Mouse (Mus musculus) intestine, embryonic 16.5 days (tissue): ENCODE data around the gene Car11. TPM values are rescaled to one million over a fixed set of nuclear protein-coding genes. Genes with fewer than 3 reads are reported as not detected.

ENCODE experiments used
- ATAC-seq: fragments of 200-750 bp; cut with Nextera tagmentation; 2 replicates; pipeline ENCODE4 v1.8.0; 2017; ENCODE audit warnings: moderate TSS enrichment, moderate library complexity
- H3K27ac ChIP-seq: fragments of 300-500 bp; sonication (generic); 2 replicates; pipeline ENCODE4 v1.5.1; 2014; ENCODE audit warnings: mild to moderate bottlenecking, low read length
- H3K27me3 ChIP-seq: fragments of 300-500 bp; sonication (generic); replicated peaks from 2 replicates; pipeline ENCODE4 v1.6.1; 2014; ENCODE audit warnings: low read length, control low read depth, mixed read lengths; ENCODE audit not compliant: control insufficient read depth, insufficient read depth
- H3K36me3 ChIP-seq: fragments of 300-500 bp; sonication (generic); 2 replicates; pipeline ENCODE4 v1.6.1; 2014; ENCODE audit warnings: low read length, control low read depth; ENCODE audit not compliant: control insufficient read depth, insufficient read depth
- H3K4me1 ChIP-seq: fragments of 300-500 bp; sonication (generic); 2 replicates; pipeline ENCODE4 v1.6.1; 2014; ENCODE audit warnings: low read length, control low read depth, mixed read lengths; ENCODE audit not compliant: control insufficient read depth, insufficient read depth
- H3K4me2 ChIP-seq: fragments of 300-500 bp; sonication (generic); 2 replicates; pipeline ENCODE4 v1.6.1; 2014; ENCODE audit warnings: low read depth, low read length, control low read depth
- H3K4me3 ChIP-seq: fragments of 300-500 bp; sonication (generic); 2 replicates; pipeline ENCODE4 v1.5.1; 2014; ENCODE audit warnings: mild to moderate bottlenecking, low read length
- H3K9ac ChIP-seq: fragments of 300-500 bp; sonication (generic); 2 replicates; pipeline ENCODE4 v1.6.1; 2014; ENCODE audit warnings: low read depth, low read length
- H3K9me3 ChIP-seq: fragments of 300-500 bp; sonication (generic); 2 replicates; pipeline ENCODE4 v1.6.1; 2016; ENCODE audit warnings: low read length, control low read depth; ENCODE audit not compliant: control insufficient read depth
- whole genome bisulfite sequencing: fragments of 180-500 bp; shearing (Covaris S2); extraction: QIAGEN DNeasy Blood & Tissue Kit; methylation state at CpG from one replicate; pipeline ENCODE4 v1.1.7; 2014; 5-methylcytosine and 5-hydroxymethylcytosine counted together
- polyA plus RNA-seq: library from polyadenylated mRNA; unstranded; fragments of >200 nt; fragmentation: Nextera tagmentation; extraction: Ambion mirVana; gene quantifications from 2 replicates; pipeline ENCODE4 v1.2.1, GENCODE M21; 2015

Gene Car11
- polyA plus RNA-seq, 1 experiment from 2014 or later, result 5.3 TPM

- Histone ChIP-seq H3K27ac (no peak overlapping the region), H3K36me3 (no peaks in the 10 kb centered on the region), H3K4me1 (peaks cover 35% of the 10 kb centered on the region), H3K4me3 (no peak overlapping the region; the same call in 1 of the 2 replicates), H3K4me2 (no peak overlapping the region), H3K9me3 (no peaks in the 10 kb centered on the region), H3K9ac (no peak overlapping the region), H3K27me3 (peaks cover 24% of the 10 kb centered on the region)
- no peak for ATAC-seq
- 88% methylated on average over 11 of the region's 11 CpGs for WGBS
Measured at GRCm38 (mm10) chr7:45701607-45702006, 2.0 kb downstream of the Car11 start.

GRCm38 (mm10) chr7:45702316-45702715, 2.7 kb downstream of the Car11 start:
- H3K9ac ChIP-seq, result no peak overlapping the region
- peaks cover 24% of the 10 kb centered on the region for H3K27me3 ChIP-seq
- no peaks in the 10 kb centered on the region for H3K36me3 ChIP-seq
- H3K4me1 ChIP-seq, result peaks cover 40% of the 10 kb centered on the region
- H3K4me3 ChIP-seq, result no peak overlapping the region
- no peak overlapping the region for H3K27ac ChIP-seq
- H3K9me3 ChIP-seq, result no peaks in the 10 kb centered on the region
- 93% methylated on average over 11 of the region's 11 CpGs for WGBS
- H3K4me2 ChIP-seq, result no peak overlapping the region
- no peak for ATAC-seq

GRCm38 (mm10) chr7:45702809-45703520, 3.3 kb downstream of the Car11 start:
- Histone ChIP-seq H3K27ac (no peak overlapping the region), H3K9ac (peak overlapping the region; percentile 68; the same call in 1 of the 2 replicates), H3K4me1 (peaks cover 45% of the 10 kb centered on the region)

GRCm38 (mm10) chr7:45703521-45704033, 3.9 kb downstream of the Car11 start:
- H3K4me2 ChIP-seq, result peak overlapping the region; percentile 96
- H3K27ac ChIP-seq, result peak overlapping the region; percentile 89
- no peak for ATAC-seq
- H3K9me3 ChIP-seq, result no peaks in the 10 kb centered on the region
- no peaks in the 10 kb centered on the region for H3K36me3 ChIP-seq
- WGBS, result 49% methylated on average over 12 of the region's 12 CpGs
- H3K4me3 ChIP-seq, result peak overlapping the region; percentile 70
- H3K27me3 ChIP-seq, result peaks cover 20% of the 10 kb centered on the region
- H3K4me1 ChIP-seq, result peaks cover 51% of the 10 kb centered on the region
- peak overlapping the region; percentile 68 for H3K9ac ChIP-seq

More at GRCm38 (mm10) chr7:45702809-45703520, 3.3 kb downstream of the Car11 start:
- Histone ChIP-seq H3K27me3 (peaks cover 24% of the 10 kb centered on the region), H3K4me3 (no peak overlapping the region), H3K4me2 (no peak overlapping the region), H3K9me3 (no peaks in the 10 kb centered on the region), H3K36me3 (no peaks in the 10 kb centered on the region)
- no peak for ATAC-seq
- WGBS, result 90% methylated on average over 17 of the region's 17 CpGs

- peaks cover 56% of the 10 kb centered on the region for H3K4me1 ChIP-seq
- peak overlapping the region; percentile 68 for H3K9ac ChIP-seq
- 1% methylated on average over 13 of the region's 13 CpGs for WGBS
- no peaks in the 10 kb centered on the region for H3K36me3 ChIP-seq
- peak overlapping the region; percentile 70 for H3K4me3 ChIP-seq
- peak overlapping the region; percentile 96 for H3K4me2 ChIP-seq
- H3K27ac ChIP-seq, result peak overlapping the region; percentile 89
- H3K9me3 ChIP-seq, result no peaks in the 10 kb centered on the region
- peak; percentile 47 for ATAC-seq
- H3K27me3 ChIP-seq, result peaks cover 16% of the 10 kb centered on the region
Measured at GRCm38 (mm10) chr7:45704046-45704559, 4.5 kb downstream of the Car11 start.

- Histone ChIP-seq H3K27ac (peak within 1 kb of the TSS; percentile 93), H3K27me3 (peaks cover 10% of the 10 kb centered on the region), H3K36me3 (no peaks in the 10 kb centered on the region), H3K9me3 (no peaks in the 10 kb centered on the region), H3K9ac (peak within 1 kb of the TSS; percentile 76), H3K4me3 (peak within 1 kb of the TSS; percentile 70), H3K4me1 (peaks cover 54% of the 10 kb centered on the region), H3K4me2 (peak within 1 kb of the TSS; percentile 99)
- ATAC-seq, result peak; percentile 79
- 0% methylated on average over 36 of the region's 36 CpGs for WGBS
Measured at GRCm38 (mm10) chr7:45704730-45705442, 5.2 kb downstream of the Car11 start, which contains the start of gene Dbp. Gene Dbp (plus strand): TSS chr7:45705088.

GRCm38 (mm10) chr7:45705443-45705864, 5.8 kb downstream of the Car11 start:
- WGBS, result under 1% methylated on average over 21 of the region's 21 CpGs
- Histone ChIP-seq H3K4me2 (peak overlapping the region; percentile 99), H3K4me1 (peaks cover 52% of the 10 kb centered on the region), H3K4me3 (peak overlapping the region; percentile 70), H3K9me3 (no peaks in the 10 kb centered on the region), H3K27ac (peak overlapping the region; percentile 93), H3K27me3 (peaks cover 4% of the 10 kb centered on the region), H3K36me3 (peaks cover 2% of the 10 kb centered on the region), H3K9ac (peak overlapping the region; percentile 76)
- peak; percentile 0; the same call in 1 of the 2 replicates for ATAC-seq

- H3K4me1 ChIP-seq, result peaks cover 52% of the 10 kb centered on the region
- H3K27ac ChIP-seq, result peak overlapping the region; percentile 93
- 0% methylated on average over 7 of the region's 7 CpGs for WGBS
- H3K4me2 ChIP-seq, result peak overlapping the region; percentile 99
- H3K9ac ChIP-seq, result peak overlapping the region; percentile 86
- H3K27me3 ChIP-seq, result 0 out of 2 replicates have a peak, but pooled peaks cover 2% of the 10 kb centered on the region
- no peak for ATAC-seq
- peaks cover 5% of the 10 kb centered on the region for H3K36me3 ChIP-seq
- peak overlapping the region; percentile 70 for H3K4me3 ChIP-seq
- no peaks in the 10 kb centered on the region for H3K9me3 ChIP-seq
Measured at GRCm38 (mm10) chr7:45705873-45706281, 6.2 kb downstream of the Car11 start.

GRCm38 (mm10) chr7:45706721-45707241, 7.1 kb downstream of the Car11 start:
- Histone ChIP-seq H3K36me3 (peaks cover 12% of the 10 kb centered on the region), H3K27me3 (no peaks in the 10 kb centered on the region), H3K4me3 (peak overlapping the region; percentile 70), H3K9ac (peak overlapping the region; percentile 86), H3K4me1 (peaks cover 53% of the 10 kb centered on the region), H3K4me2 (peak overlapping the region; percentile 99), H3K27ac (peak overlapping the region; percentile 85), H3K9me3 (no peaks in the 10 kb centered on the region)
- under 1% methylated on average over 37 of the region's 45 CpGs for WGBS
- ATAC-seq, result peak; percentile 6; the same call in 1 of the 2 replicates
